Mouse (Mus musculus) mouse embryonic stem cell (cell line): ENCODE measurements at regions not wholly inside any gene's neighbourhood (a gene's known extent, or its start where the extent isn't known, plus 50 kb on each side); places are given as distances from the start of the nearest gene placed in this dataset.

Experiments
- in situ Hi-C, 2 experiments: fragments of 300-500 bp; cut with MboI; formaldehyde crosslinking; loops; 1 replicate in 1 of 2; 3 replicates in 1 of 2; pipeline ENCODE4 v1.14.3; 2019 to 2020; ENCODE audit warnings: low sequenced_read_pairs in 2 of 2, low pct_unique_long_range_greater_than_20kb in 1 of 2, mixed read lengths in 1 of 2; ENCODE audit not compliant: unreplicated experiment in 1 of 2

- in situ Hi-C loops: no loop called here
These were observed 72.3 kb upstream of the Hes1 start for GRCm38 (mm10) chr16:29991876-29992380.

- in situ Hi-C loops: no loop called here
These were observed 71.1 kb upstream of the Hes1 start for GRCm38 (mm10) chr16:29993111-29993510.

DNA sequence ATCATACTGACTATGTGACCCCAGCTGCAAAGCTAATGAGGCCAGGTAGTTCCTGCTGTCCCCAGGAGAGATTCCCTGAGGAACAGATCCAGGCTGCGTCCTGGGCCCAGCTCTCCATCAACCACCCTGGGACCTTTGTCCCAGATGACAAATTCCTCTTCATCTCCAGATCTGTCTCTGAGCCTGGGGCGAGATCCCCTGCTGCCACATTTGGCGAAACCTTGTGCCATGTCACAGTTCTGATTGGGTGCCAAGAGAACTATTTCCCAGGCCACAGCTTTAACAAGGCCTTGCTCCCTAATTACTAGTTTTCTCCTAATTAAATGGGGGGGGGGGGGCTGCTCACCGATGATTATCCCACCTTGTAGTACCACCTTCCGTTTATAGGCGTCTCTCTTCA lies 70.6 kb upstream of the Hes1 start:
- in situ Hi-C loops: no loop called here

GRCm38 (mm10) chr16:29996139-29997069 lies 67.8 kb upstream of the Hes1 start:
- in situ Hi-C loops: no loop called here

- in situ Hi-C loops: no loop called here
These were observed 64.0 kb upstream of the Hes1 start for GRCm38 (mm10) chr16:30000166-30000565.

- in situ Hi-C loops: no loop called here
These were observed 59.1 kb upstream of the Hes1 start for GRCm38 (mm10) chr16:30005124-30005523.

DNA sequence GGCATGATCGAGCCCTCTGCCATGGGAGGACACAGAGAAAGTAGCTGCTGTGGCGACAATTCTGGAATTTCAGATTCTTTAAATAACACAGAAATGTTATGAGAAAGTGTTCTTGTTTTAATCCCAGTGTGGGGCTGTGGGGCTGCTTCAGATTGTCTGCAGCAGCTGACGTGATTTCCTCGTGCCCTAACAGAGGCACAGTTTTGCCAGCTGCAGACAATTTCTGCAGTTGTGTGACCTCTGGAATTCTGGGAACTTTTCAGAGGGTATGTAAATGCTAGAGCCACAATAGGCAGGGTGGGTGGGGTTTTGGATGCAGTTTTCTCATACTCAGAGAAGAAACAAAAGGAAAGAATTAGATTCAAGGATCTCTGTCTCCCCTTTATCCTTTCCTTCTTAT lies 57.4 kb upstream of the Hes1 start:
- in situ Hi-C loops: no loop called here

DNA sequence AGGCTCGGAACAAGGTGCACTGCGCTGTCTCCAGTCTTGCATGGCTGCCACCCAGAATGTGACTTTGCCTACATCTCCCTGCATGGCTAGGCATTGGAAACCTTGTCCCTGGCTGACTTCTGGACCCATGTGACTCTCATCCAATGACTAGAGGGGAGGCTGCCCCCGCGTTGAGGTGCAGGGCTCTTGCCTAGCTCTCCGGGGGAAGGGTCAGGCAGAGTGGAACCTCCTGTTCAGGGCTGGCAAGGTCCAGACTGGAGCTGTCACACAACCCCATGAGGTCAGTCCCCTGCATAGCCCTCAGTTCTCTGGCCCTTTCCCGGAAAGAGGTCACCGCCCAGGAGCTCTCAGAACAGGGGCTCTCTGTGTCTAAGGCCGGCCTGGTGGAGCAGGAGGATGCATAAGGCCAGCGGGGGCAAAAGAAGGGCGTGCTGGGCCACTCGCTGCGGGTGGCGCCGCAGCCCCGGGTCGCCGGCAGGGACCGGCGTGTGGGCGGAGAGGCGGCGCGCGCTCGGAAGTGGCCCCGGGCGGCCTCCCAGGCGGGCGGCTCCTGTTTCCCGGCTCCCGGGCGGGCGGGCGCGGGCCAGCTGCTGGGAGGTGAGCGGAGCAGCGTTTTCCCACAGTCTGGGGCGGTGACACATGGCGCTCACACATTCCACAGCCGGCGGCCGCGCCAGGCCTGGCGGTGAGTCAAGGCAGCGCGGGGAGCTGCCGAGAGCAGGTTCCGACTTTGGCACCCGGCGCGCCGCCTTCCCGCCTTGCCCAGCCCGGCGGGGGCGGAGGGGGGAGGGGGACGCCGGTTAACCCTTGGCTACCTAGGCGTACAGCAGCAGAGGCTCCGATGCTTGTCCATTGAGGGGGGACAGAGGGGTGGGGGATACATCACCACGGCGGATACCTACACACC lies 55.5 kb upstream of the Hes1 start:
- in situ Hi-C loops: no loop called here

DNA sequence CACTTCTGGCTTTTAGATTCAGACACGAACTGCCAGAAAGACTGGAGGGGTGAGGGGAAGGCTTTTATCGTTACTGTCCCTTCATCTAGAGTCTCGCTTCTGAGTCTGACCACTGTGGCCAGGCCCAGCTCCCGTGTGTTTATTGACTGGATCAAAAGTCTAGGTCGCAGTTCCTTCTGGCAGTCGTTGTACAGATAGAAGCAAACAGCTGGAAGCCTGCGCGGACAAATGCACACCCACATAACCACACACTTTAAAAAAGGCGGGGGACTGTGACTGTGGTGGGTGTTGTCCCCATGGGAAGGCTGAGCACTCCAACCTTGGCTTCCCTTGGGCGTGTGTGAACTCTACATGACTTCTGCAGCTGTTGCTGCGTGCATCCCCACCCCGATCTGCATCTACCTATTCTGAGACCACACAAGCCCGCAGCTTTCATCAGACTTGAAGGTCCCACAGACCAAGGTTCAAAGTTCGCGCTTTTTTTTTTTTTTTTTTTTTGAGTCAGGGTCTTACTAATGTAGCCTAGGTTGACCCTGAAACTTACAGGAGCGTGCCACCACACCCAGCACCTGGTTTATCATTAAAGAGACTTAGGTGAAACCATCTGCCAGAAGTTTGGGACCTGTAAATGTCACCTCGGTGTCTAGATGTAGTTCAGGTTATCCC lies 54.5 kb upstream of the Hes1 start:
- in situ Hi-C loops: no loop called here

DNA sequence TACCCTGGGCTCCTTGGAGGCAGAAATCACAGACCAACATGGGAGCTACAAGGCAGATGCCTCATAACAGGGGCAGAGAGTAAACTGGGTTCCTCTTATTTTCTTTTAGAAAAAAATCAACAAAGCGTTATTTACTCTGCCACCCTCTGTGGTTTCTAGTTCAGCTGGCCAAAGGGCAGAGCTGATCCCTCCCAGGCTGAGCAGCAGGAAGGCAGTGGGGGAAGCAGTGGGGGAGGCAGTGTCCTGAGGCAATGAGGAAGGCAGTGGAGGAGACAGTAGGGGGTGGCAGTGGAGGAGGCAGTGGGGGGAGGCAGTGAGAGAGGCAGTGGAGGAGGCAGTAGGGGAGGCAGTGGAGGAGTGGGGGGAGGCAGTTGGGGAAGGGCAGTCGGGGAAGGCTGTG lies 51.1 kb upstream of the Hes1 start:
- in situ Hi-C loops: no loop called here

DNA sequence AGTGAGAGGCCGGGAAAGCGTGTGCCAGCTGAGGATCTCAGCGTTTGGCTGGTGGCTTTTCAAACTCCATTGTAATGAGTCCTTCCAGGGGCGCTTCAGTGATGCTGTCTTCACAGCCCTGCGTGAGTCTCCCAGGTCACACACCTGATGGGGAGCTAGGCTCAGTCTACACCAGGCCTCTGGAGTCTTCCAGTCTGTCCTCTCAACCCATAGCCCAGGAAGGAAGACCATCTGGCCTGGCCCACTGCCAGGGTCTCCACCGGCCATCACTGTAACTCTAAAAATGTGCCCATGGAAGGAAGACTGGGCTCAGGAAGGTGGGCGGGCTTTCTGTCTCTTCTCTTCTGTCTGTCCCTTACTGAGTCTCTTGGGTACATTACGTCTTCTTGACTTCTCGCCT lies 50.2 kb upstream of the Hes1 start:
- in situ Hi-C loops: no loop called here
